Mouse (Mus musculus): ENCODE results near the gene 4930442H23Rik.

The 4930442H23Rik gene

DNA sequence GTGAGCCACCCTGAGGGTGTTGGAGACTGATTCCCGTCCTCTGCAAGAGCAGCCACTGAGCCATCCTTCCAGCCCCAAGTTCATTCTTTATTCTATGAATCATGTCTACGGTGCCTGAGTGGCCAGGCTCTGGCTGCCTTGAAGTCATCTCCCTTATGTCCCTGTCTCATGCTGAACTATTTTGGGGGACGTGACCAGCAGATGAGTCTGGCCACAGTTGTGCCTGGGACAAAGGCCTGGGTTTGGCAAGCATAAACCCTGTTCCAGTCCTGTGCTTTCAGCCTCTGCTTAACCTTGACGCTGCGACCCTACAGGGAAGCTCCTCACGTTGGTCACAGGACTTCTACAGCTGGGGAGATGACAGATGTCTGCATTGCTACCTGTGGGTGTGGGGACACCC, 13.7 kb upstream of the 4930442H23Rik start:
- no peak for DNase-seq

DNA sequence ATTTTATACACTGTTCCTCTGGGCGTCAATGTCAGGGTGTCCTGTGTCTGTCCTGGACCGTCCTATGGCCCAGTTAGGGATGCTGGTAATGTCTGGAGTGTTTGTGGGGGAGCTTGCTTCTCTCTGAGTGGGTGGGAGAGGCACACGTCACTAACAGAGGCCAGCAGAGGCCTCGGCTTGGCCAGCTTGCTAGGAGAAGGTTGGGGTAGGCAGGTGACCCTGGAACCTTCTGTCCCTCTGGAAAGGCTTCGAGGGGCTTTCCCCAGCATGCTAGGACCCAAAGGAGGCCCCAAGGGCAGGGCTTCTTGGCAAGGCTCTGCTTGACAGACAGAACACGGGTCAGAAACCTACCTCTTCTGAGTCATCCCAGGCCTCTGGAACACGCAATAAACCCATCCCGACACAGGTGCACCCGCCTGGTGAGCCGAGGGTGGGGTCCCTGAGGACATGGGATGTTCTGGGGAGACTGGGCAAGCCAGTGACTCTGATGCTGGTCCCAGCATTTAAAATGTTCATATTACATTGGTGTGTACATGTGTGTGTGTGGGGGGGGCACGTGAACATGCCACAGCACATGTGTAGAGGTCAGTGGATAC, 12.9 kb upstream of the 4930442H23Rik start:
- DNase-seq, result no peak

DNA sequence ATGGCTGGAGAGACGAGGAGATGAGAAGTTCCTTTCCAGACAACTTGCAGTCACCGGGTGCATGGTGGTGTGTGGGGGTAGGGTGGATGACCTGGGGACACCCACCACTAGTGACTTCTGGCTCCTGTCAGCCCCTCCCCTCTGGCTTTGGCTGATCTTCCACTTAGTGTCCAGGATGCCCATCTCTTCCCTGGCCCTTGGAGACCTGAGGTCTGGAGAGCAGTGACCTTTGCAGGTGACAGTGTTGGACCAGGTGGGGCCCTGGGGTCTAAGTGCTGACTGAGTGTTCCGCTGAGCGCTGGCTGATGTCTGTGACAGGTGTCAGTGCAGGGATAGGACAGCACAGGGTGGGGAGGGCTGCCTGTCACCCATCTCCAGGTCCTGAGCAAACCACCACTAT, 11.7 kb upstream of the 4930442H23Rik start:
- no peak for DNase-seq

DNA sequence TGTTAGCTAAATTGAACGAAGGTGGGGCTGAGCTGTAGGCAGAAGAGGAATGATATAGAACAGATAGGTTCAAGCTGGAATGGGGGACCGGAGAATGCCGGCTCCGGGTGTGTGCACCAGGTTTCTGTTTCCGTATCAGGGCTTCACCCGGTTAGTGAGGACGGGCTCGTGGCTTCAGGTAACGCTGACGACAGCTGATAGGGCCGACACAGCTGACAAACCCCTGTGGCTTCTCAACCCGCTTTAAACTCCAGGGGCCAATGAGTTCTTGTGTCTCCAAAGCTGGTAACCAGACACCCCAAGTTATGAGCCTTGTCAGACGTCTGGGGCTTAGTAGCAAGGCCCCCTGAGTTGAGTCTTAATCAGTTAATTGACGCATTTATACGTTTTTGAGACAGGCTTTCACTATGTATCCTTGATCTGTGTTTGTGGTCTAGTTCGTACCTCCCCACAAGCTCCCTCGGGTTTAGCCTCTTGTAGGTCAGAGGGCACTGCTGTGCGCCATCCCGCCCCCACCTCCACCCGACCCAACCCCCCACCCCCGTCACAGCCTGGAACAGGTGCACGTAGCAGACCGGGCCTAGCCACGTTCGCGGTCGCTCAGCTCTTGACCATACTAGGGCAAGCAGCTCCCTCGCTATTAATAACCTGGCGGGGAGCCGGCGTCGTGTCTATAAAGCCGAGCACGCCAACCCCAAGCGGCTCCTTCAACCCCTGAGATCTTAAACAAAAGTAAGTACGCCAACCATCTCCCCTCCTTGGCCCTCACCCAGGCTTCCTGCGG, 10.5 kb upstream of the 4930442H23Rik start:
- no peak for DNase-seq

DNA sequence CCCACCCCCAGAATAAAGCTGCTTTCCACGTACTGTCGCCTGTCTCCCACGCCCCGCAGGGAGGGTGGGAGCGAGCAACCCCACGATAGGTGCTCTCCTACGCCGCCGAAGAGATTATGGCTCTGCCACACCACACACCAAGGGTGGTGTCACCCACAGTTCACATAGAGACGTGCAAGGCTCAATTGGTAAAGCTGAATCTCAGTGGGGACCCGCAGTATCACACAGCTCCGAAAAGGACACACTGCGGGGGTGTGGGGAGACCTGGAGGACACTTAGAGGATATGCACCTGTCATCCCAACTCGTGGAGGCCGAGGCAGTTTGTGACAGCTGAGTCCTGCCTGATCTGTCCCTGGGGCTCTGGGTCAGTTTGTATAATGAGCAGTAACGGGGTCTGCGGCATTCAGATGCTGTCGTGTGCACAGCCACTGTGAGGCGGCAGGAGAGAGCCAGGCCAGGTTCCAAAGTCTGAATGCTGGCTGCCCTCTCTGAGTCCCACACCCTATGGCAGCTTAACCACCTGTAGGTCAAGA, 9.4 kb upstream of the 4930442H23Rik start:
- no peak for DNase-seq

DNA sequence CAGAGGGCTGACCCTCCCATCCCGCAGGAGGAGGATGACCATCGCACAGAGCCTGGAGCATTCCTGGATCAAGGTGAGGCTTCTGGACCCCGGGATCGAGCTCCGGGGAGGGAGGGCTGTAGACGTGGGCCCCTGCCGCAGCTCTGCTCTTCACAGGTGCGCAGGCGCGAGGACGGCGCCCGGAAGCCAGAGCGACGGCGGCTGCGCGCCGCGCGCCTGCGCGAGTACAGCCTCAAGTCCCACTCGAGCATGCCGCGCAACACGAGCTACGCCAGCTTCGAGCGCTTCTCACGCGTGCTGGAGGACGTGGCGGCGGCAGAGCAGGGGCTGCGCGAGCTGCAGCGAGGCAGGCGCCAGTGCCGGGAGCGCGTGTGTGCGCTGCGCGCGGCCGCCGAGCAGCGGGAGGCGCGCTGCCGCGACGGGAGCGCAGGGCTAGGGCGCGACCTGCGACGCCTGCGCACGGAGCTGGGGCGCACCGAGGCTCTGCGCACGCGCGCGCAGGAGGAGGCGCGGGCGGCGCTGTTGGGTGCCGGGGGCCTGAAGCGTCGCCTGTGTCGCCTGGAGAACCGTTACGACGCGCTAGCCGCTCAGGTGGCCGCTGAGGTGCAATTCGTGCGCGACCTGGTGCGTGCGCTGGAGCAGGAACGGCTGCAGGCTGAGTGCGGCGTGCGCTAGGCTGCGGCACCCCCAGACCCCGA, 8.8 kb upstream of the 4930442H23Rik start:
- DNase-seq, result peak; percentile 89

DNA sequence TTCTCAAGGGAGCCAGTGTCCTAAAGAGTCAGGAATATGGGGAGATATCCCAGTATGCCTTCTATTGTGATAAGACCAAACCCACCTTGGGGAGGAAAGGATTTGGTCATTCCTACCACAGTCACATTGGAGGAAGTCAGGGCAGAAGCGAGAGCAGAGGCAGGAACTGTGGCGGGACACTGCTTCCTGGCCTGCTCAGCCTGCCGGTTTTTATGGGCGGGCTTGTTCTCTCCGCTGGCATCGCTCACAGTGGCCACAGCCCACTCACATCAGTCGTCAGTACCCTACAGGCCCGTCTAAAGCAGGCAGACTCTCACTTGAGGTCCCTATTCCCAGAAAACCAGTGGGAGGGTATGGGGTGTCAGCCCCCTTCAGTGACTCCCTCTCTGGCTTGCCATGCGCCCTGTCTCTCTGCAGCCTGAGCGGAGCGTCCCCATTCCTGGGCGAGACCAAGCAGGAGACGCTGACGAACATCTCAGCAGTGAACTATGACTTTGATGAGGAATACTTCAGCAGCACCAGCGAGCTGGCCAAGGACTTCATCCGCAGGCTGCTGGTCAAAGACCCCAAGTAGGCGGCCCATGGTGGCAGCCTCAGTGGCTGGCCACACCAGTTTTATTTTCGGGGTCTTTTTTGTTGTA, 7.8 kb upstream of the 4930442H23Rik start:
- no peak for DNase-seq

DNA sequence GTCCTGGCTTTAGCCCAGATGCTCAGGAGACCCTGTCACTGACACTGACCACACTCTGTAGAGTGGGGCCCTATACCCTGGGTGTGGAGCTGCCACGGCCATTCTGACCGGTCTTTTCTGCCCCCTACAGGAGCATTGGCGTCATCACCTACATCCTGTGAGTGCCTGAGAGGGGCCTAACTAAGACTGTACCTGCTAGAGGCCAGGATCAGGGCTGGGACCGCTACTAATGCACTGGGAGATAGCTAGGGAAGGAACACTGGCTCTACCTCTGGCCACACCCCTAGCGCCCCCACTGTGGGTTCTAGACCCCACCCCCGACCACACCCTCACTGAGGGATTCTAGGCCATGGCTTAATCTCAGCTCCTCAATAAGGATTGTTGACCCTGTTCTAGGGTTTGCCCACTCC, 7.3 kb upstream of the 4930442H23Rik start:
- DNase-seq, result no peak

DNA sequence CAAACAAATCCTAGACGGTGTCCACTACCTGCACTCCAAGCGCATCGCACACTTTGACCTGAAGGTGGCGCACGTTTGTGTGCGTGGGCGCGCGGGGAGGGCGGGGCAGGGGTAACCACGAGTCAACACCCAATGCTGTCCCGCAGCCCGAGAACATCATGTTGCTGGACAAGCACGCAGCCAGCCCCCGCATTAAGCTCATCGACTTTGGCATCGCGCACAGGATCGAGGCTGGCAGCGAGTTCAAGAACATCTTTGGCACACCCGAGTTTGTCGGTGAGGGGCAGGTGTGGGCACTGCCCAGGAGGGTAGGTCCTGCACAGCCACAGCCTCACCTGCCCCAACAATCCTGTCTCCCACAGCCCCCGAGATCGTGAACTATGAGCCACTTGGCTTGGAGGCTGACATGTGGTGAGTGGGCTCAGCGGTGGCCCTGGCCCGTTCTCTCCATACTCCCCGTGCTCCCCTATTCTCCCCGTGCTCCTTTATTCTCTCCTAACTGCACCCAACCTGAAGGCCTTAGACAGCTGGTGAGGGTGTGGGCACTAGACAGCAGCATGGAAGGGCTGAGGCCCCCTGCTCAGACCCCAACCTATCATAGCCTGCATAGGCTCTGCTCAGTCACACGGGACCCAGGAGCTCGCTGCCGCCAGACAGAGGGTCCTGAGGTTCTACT, 6.7 kb upstream of the 4930442H23Rik start:
- peak; percentile 48 for DNase-seq

DNA sequence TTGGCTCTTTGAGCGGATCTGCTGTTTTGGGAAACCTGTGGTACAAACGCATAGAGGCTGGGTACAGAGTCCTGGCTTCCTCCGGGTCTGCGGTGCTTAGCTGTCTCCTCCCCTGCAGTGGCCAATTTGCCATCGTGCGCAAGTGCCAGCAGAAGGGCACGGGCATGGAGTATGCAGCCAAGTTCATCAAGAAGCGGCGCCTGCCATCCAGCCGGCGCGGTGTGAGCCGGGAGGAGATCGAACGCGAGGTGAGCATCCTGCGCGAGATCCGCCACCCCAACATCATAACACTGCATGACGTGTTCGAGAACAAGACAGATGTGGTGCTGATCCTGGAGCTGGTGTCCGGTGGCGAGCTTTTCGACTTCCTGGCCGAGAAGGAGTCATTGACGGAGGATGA, 6.2 kb upstream of the 4930442H23Rik start:
- DNase-seq, result no peak

DNA sequence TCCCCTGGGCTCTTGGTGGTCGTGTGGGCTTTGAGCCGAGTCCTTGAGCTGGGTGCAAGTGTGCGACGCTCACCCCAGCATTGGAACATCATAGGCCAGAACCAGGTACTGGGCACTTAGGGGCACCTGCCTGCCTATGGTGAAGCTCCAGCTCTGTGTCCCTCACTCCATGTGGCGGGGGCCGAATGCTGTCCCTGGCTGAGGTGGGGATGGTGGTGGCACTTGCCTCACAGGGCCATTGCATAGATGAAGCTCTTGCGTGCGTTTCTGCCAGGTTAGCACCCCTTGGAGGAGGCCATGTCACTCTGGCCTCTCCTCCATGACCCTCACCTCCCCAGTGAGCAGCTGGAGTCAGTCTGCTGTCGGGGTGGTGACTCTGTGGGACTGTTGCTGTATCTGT, 3.5 kb upstream of the 4930442H23Rik start:
- no peak for DNase-seq

DNA sequence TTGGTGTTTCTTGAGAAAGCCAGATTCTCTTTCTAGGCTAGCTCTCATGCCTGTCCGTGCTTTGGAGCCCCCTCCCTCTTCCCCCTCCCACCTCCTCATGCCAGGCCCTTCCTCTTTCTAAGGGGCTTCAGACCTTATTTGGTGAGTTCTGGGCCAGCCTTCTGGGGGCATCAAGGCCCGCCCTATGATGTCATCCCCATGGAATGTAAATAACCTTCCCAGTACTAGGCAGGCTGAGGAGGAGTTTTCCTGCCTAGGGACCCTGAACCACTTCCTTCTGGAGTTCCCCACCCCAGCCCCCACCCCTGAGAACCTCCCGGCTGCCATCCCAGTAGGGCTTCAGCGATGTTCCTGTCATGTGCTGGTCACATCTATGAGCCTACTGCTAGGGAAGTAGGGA, 1.1 kb upstream of the 4930442H23Rik start:
- DNase-seq, result no peak

DNA sequence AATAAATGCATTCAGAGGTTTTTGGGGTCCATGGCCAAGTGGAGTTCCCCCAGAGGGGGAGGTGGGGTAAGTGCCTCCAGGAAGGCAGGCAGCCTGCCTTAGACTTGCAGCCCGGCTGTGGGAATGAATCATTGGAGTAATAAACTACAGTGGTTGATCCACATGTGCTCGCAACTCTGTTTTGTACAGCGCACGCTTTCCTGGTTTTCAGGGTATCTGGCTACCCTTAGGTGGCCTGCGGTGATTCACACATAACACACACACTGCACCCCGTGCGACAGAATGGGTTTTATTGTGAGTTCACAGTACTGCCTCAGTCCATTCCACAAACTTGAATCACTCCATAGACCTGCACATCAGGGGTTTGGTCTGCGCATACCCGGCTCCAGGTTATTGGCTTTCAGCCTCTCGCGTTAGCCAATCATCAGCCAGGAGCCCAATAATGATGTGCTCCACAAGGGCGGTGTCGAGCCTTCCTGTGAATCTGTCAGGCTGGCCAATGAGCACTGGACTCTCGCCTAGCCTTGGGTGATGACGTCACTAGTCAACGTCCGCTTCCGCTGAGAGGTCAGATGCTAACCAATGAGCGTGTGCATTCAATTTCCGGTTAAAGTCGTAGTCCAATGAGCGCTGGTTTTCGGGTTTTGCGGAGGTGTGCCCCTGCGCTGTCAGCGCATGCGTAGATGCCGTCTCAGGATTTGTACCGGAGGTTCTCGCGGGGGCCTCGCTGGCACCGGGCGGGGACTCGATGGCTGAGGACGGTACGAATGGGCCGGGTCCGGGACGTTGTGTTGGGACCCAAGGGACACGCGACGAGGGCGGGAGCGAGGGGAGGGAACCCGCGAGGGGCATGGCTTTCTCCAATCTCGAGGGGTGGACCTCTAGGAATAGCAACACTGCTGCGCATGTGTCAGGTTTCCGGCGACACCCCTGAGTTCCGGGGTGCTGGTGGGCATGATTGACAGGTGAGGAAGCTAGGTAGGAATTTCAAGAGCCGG, 1.0 kb downstream of the 4930442H23Rik start, which contains the start of gene Dapk3:
Gene Dapk3, plus strand, starts transcription at position 670 of the 998 bp plus-strand sequence.
- DNase-seq, result peak; percentile 96

DNA sequence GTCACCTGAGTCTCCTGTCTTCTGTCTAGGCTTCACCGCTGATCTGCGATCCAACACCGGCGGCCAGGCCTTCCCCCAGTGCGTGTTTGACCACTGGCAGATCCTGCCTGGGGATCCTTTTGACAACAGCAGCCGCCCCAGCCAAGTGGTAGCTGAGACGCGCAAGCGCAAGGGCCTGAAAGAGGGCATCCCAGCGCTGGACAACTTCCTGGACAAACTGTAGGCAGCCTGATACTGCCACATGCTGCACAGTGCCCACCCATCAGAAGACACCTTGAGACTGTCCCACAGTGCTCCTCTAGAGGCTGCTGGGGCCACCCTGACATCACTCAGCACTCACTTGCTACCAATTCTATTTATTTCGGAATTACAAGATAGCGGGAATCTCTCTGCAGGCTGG, 1.8 kb downstream of the 4930442H23Rik start:
- peak; percentile 33 for DNase-seq

DNA sequence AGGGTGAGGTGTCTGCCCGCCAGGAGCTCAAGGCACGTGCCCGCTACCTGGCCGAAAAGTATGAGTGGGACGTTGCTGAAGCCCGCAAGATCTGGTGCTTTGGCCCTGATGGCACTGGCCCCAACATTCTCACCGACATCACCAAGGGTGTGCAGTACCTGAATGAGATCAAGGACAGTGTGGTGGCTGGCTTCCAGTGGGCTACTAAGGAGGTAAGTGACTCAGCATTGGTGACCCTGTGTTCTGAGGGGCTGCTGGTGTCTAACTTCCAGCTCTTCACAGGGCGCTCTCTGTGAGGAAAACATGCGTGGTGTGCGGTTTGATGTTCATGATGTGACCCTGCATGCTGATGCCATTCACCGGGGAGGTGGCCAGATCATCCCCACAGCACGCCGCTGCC, 2.7 kb downstream of the 4930442H23Rik start:
- DNase-seq, result no peak

DNA sequence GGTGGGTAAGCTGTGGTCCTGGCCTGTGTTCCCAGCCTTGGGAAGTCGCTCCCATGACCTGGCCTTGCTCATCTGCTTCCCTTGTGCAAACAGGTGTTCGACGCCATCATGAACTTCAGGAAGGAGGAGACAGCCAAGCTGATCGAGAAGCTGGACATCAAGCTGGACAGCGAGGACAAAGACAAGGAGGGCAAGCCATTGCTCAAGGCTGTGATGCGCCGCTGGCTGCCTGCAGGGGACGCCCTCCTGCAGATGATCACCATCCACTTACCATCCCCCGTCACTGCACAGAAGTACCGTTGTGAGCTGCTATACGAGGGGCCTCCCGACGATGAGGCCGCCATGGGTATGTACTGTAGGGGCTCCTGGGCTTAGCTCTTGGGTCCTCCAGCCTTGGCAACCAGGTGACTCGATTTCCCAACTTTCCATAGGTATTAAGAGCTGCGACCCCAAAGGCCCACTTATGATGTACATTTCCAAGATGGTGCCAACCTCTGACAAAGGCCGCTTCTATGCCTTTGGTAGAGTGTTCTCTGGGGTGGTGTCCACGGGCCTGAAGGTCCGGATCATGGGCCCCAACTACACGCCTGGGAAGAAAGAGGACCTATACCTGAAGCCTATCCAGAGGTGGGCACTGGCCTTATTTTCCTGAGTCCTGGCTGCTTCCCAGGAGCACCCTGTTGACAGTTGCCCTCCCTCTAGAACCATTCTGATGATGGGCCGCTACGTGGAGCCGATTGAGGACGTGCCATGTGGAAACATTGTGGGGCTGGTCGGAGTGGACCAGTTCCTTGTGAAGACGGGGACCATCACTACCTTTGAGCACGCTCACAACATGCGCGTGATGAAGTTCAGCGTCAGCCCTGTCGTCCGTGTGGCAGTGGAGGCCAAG, 4.0 kb downstream of the 4930442H23Rik start:
- DNase-seq, result no peak

DNA sequence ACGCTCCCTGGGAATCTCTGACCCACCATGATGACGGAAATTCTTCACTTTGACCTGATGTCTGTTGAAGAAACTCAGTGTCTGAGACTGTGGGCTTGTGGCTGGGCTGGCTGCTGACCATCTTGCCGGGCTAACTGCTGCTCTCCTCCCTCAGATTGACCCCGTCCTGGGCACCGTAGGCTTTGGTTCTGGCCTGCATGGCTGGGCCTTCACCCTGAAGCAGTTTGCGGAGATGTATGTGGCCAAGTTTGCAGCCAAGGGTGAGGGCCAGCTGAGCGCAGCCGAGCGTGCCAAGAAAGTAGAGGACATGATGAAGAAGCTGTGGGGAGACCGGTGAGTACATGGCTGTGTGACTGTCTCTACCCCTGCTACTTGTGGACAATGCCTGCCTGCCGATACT, 4.7 kb downstream of the 4930442H23Rik start:
- DNase-seq, result no peak

DNA sequence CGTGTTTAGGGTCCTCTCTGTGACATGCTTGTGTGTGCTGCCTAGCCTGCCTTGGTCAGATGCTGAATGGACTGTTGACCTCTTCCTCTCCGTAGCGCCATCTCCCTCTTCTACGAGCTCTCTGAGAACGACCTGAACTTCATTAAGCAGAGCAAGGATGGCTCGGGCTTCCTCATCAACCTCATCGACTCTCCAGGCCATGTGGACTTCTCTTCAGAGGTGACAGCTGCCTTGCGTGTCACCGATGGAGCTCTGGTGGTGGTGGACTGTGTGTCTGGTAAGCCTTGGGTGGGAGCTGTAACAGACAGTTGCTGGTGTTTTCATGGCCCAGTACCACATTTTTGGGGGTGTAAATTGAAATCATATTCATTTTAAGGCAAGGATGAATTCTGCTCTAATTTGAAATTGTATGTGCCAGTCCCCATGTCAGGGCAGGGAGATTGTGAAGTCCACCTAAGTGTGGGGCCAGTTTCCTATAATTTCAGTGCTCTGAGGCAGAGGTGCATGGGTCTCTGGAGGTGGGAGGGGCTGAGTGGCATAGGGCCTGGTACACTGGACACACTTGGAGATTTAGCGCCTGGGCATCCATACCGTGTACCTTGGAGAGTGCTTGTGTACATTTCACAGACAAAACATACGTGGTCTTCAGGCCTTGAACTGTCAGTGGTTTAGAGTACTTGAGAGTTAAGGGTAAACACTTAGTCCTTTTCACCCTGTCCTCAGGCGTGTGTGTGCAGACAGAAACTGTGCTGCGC, 5.5 kb downstream of the 4930442H23Rik start:
- DNase-seq, result no peak

DNA sequence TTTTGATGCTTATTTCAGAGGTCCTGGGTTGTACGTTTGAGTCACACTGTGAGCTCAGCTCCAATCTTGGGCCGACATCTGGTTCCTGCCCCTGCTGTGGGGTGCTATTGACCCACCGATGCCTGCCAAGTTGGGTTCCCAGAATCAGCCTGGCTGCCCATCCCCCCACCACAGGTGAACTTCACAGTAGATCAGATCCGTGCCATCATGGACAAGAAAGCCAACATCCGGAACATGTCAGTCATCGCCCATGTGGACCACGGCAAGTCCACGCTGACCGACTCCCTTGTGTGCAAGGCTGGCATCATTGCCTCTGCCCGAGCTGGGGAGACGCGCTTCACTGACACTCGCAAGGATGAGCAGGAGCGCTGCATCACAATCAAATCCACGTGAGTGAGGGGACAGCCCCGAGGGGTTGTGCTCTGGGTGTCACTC, 6.1 kb downstream of the 4930442H23Rik start:
- DNase-seq, result peak; percentile 67

All from kidney, postnatal 10 days (tissue).